Mouse (Mus musculus): ENCODE data around the gene Sec61b. TPM values are rescaled to one million over a fixed set of nuclear protein-coding genes. Genes with fewer than 3 reads are reported as not detected.

Gene Sec61b
- polyA plus RNA-seq, 1 experiment from 2014 or later, result 412 TPM

GRCm38 (mm10) chr4:47529866-47530265 is 55.4 kb downstream of the Sec61b start:
- no peak overlapping the region for H3K9ac ChIP-seq (ENCODE audit: low read depth, low read length)
- no peak overlapping the region for H3K4me2 ChIP-seq (replicated peaks; ENCODE audit: low read depth, low read length)
- no peak overlapping the region for H3K27ac ChIP-seq (ENCODE audit: low read depth, low read length)
- no peak overlapping the region for H3K4me3 ChIP-seq (ENCODE audit: low read length)
- H3K36me3 ChIP-seq (ENCODE audit: control insufficient read depth, insufficient read depth, low read length), result no peaks in the 10 kb centered on the region
- WGBS, result 89% methylated on average over 4 of the region's 4 CpGs
- H3K4me1 ChIP-seq (ENCODE audit: control insufficient read depth, insufficient read depth, low read length), result no peaks in the 10 kb centered on the region
- no peaks in the 10 kb centered on the region for H3K9me3 ChIP-seq (ENCODE audit: control insufficient read depth, low read length)
- no peaks in the 10 kb centered on the region for H3K27me3 ChIP-seq (ENCODE audit: control insufficient read depth, insufficient read depth, low read length)
- ATAC-seq (ENCODE audit: low FRiP score, low TSS enrichment), result no peak

Other genes starting within 250 kb of the Sec61b start
- 25.6 and 62.5 TPM in 2 replicates for gene Tgfbr1, start 121.4 kb upstream of the Sec61b start, polyA plus RNA-seq (2014; fragmentation: Nextera tagmentation; extraction: Ambion mirVana)
- gene Alg2, start 325 bp upstream of the Sec61b start, polyA plus RNA-seq (2014; fragmentation: Nextera tagmentation; extraction: Ambion mirVana), result 44.6 and 74.7 TPM in 2 replicates

All from kidney, embryonic 14.5 days (tissue).